Mouse (Mus musculus) erythroid progenitor cell, adult 5-6 weeks (primary cell): ENCODE data around the gene Mgat5. TPM values are rescaled to one million over a fixed set of nuclear protein-coding genes. Genes with fewer than 3 reads are reported as not detected.

Experiments used
- ATAC-seq: replicated peaks from 2 replicates; pipeline ENCODE4 v1.8.0; 2016; ENCODE audit warnings: moderate number of reproducible peaks, mild to moderate bottlenecking, moderate TSS enrichment, inconsistent platforms; ENCODE audit not compliant: poor library complexity, low FRiP score, severe bottlenecking
- total RNA-seq, 2 experiments: library from RNA; stranded (forward) in 1 of 2; stranded (reverse) in 1 of 2; fragments of 150-400 nt in 1 of 2; fragments of 186-747, 209-891 nt in 1 of 2; gene quantifications; 2 replicates each; pipeline versions ENCODE4 v1.2.3 to v1.2.4; 2015 to 2017; ENCODE audit warnings: low replicate concordance in 2 of 2

The Mgat5 gene
- total RNA-seq, 2 experiments from 2014 or later, result 4.4 to 10.1 TPM

- ATAC-seq, result no peak
Observed at GRCm38 (mm10) chr1:127408957-127409423, 204.2 kb downstream of the Mgat5 start.

- no peak for ATAC-seq
Observed at GRCm38 (mm10) chr1:127409512-127409911, 204.7 kb downstream of the Mgat5 start.

GRCm38 (mm10) chr1:127414500-127414899 lies 209.7 kb downstream of the Mgat5 start:
- no peak for ATAC-seq

- no peak for ATAC-seq
Observed at GRCm38 (mm10) chr1:127415896-127416295, 211.1 kb downstream of the Mgat5 start.

- ATAC-seq, result no peak
Observed at GRCm38 (mm10) chr1:127416971-127417370, 212.2 kb downstream of the Mgat5 start.

GRCm38 (mm10) chr1:127418916-127419575 lies 214.2 kb downstream of the Mgat5 start:
- no peak for ATAC-seq

GRCm38 (mm10) chr1:127419581-127419980 lies 214.8 kb downstream of the Mgat5 start:
- ATAC-seq, result no peak

GRCm38 (mm10) chr1:127420383-127420782 lies 215.6 kb downstream of the Mgat5 start:
- ATAC-seq, result no peak

GRCm38 (mm10) chr1:127420795-127421194 lies 216.0 kb downstream of the Mgat5 start:
- ATAC-seq, result no peak

- ATAC-seq, result no peak
Observed at GRCm38 (mm10) chr1:127422565-127422964, 217.8 kb downstream of the Mgat5 start.

- ATAC-seq, result no peak
Observed at GRCm38 (mm10) chr1:127425021-127425532, 220.3 kb downstream of the Mgat5 start.

- no peak for ATAC-seq
Observed at GRCm38 (mm10) chr1:127430290-127430689, 225.5 kb downstream of the Mgat5 start.

GRCm38 (mm10) chr1:127434829-127435228 lies 230.0 kb downstream of the Mgat5 start:
- ATAC-seq, result no peak

GRCm38 (mm10) chr1:127437091-127437490 lies 232.3 kb downstream of the Mgat5 start:
- no peak for ATAC-seq

GRCm38 (mm10) chr1:127439452-127439891 lies 234.7 kb downstream of the Mgat5 start:
- no peak for ATAC-seq

GRCm38 (mm10) chr1:127441007-127441406 lies 236.2 kb downstream of the Mgat5 start:
- ATAC-seq, result no peak

GRCm38 (mm10) chr1:127441736-127442135 lies 236.9 kb downstream of the Mgat5 start:
- ATAC-seq, result no peak

GRCm38 (mm10) chr1:127442880-127443877 lies 238.4 kb downstream of the Mgat5 start:
- ATAC-seq, result no peak

GRCm38 (mm10) chr1:127444836-127445485 lies 240.1 kb downstream of the Mgat5 start:
- ATAC-seq, result no peak

- ATAC-seq, result no peak
Observed at GRCm38 (mm10) chr1:127453397-127453796, 248.6 kb downstream of the Mgat5 start.
